Mouse (Mus musculus) bone marrow, adult 2 months (tissue): ENCODE data around the gene Acadvl.

Experiments used
- CTCF ChIP-seq: fragments of 200-500 bp; IDR thresholded peaks from 2 replicates; pipeline ENCODE4 v1.5.1; 2011; ENCODE audit warnings: low read length, control low read depth; ENCODE audit not compliant: control insufficient read depth, insufficient read depth
- POLR2A ChIP-seq: fragments of 200-500 bp; IDR thresholded peaks from 2 replicates; pipeline ENCODE4 v1.6.1; 2011; ENCODE audit warnings: low read depth, mild to moderate bottlenecking, control low read depth, low read length, borderline replicate concordance; ENCODE audit not compliant: control insufficient read depth

- TF ChIP-seq POLR2A (no peak; the same call in 1 of the 2 replicates), CTCF (no peak)
These were observed 6.3 kb upstream of the Acadvl start for GRCm38 (mm10) chr11:70021264-70022132.
